Mouse (Mus musculus): ENCODE data around the gene Golgb1.

The Golgb1 gene

GRCm38 (mm10) chr16:36943591-36943990, 68.7 kb downstream of the Golgb1 start:
- DNase-seq (ENCODE audit: low read depth, low spot score): no peak

- peak; percentile 77 for DNase-seq (ENCODE audit: low read depth, low spot score)
Measured at GRCm38 (mm10) chr16:36944895-36945424, 70.0 kb downstream of the Golgb1 start.

DNA sequence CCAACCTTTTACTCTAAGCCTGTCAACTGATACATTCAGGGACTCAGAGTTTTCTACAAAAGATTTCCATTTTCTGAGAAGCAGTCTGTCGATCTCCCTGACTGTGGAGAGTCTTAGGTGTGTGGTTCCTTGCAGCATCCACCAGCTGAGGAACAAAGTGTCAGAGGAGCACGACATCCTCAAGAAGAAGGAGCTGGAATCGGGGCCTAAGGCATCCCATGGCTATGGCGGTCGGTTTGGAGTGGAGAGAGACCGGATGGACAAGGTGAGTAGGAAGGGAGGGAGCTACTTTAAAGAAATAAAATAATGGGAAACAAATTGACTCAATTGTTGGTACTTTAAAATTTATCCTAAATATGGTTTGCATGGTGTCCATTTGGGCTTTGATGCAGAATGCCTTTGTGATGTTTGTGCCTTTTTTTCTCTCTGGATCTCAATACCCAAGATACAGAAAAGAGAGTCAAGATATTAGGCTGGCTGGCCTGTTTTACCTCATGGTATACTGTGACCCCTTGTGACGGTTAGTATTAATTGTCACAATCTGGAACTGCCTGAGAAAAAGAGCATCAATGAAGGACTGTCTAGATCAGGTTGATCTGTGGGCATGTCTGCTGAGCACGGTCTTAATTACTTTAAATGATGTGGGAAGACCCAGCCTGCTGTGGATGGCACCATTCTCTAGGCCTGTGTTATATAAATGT, 71.7 kb downstream of the Golgb1 start:
- DNase-seq (ENCODE audit: low read depth, low spot score): no peak

- no peak for DNase-seq (ENCODE audit: low read depth, low spot score)
Measured at GRCm38 (mm10) chr16:36947646-36948197, 72.8 kb downstream of the Golgb1 start.

- DNase-seq (ENCODE audit: low read depth, low spot score): no peak
Measured at GRCm38 (mm10) chr16:36949614-36950336, 74.8 kb downstream of the Golgb1 start.

- DNase-seq (ENCODE audit: low read depth, low spot score): no peak
Measured at GRCm38 (mm10) chr16:36951029-36951428, 76.1 kb downstream of the Golgb1 start.

- peak; percentile 36 for DNase-seq (ENCODE audit: low read depth, low spot score)
Measured at GRCm38 (mm10) chr16:36955106-36955505, 80.2 kb downstream of the Golgb1 start.

GRCm38 (mm10) chr16:36963415-36963814, 88.5 kb downstream of the Golgb1 start:
- DNase-seq (ENCODE audit: low read depth, low spot score): no peak

GRCm38 (mm10) chr16:36979127-36979526, 104.2 kb downstream of the Golgb1 start:
- no peak for DNase-seq (ENCODE audit: low read depth, low spot score)

All from retina, adult 2 months (tissue).